Mouse (Mus musculus): ENCODE results near the gene Syngr1. TPM values are rescaled to one million over a fixed set of nuclear protein-coding genes. Genes with fewer than 3 reads are reported as not detected.

Gene Syngr1
- polyA plus RNA-seq, 1 experiment = 95.0 TPM

- TF ChIP-seq CTCF (IDR thresholded peaks at IDR 0.05; ENCODE audit: low read depth, low read length) (no peak), POLR2A (IDR thresholded peaks at IDR 0.05; ENCODE audit: borderline replicate concordance, low read depth, low read length) (peak; percentile 32; the same call in 1 of the 2 replicates)
- Histone ChIP-seq H3K27ac (ENCODE audit: insufficient read depth, low read depth, low read length) (peak overlapping the region; percentile 97), H3K4me3 (ENCODE audit: insufficient read depth, low read length) (peak overlapping the region; percentile 73), H3K4me1 (ENCODE audit: control insufficient read depth, insufficient read depth, low read length) (peaks cover 54% of the 10 kb centered on the region)
Measured at GRCm38 (mm10) chr15:80096946-80097881, 6.1 kb downstream of the Syngr1 start.

GRCm38 (mm10) chr15:80097999-80098461 is 6.9 kb downstream of the Syngr1 start:
- H3K27ac ChIP-seq (ENCODE audit: insufficient read depth, low read depth, low read length) = peak overlapping the region; percentile 97

DNA sequence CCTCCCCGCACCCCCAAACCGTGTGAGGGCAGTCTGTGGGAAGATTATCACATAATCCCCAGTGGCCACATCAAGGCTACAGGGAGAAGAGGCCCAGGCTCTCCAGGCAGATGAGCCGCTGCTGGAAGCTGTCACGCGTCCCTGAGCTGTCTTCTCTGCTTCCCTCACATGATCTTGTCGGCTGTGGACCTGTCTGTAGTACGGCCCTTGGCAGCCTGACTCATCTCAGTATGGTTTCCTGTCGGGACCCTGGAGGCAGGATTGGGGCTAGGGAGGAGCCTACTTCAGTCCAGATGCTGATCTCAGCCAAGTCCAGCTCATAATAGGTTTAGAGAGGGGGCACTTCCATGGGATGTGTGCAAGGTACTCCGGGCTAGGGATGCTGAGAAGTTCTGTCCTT is 7.7 kb downstream of the Syngr1 start:
- no peak for TF ChIP-seq CTCF (IDR thresholded peaks at IDR 0.05; ENCODE audit: low read depth, low read length)
- no peak; the same call in 1 of the 2 replicates for TF ChIP-seq POLR2A (IDR thresholded peaks at IDR 0.05; ENCODE audit: borderline replicate concordance, low read depth, low read length)
- Histone ChIP-seq H3K27ac (ENCODE audit: insufficient read depth, low read depth, low read length) (peak overlapping the region; percentile 97), H3K4me1 (ENCODE audit: control insufficient read depth, insufficient read depth, low read length) (peaks cover 62% of the 10 kb centered on the region), H3K4me3 (ENCODE audit: insufficient read depth, low read length) (peak overlapping the region; percentile 73)

More at GRCm38 (mm10) chr15:80097999-80098461, 6.9 kb downstream of the Syngr1 start:
- Histone ChIP-seq H3K4me1 (ENCODE audit: control insufficient read depth, insufficient read depth, low read length) (peaks cover 55% of the 10 kb centered on the region), H3K4me3 (ENCODE audit: insufficient read depth, low read length) (peak overlapping the region; percentile 73)
- TF ChIP-seq POLR2A (IDR thresholded peaks at IDR 0.05; ENCODE audit: borderline replicate concordance, low read depth, low read length) = no peak
- TF ChIP-seq CTCF (IDR thresholded peaks at IDR 0.05; ENCODE audit: low read depth, low read length) = no peak

GRCm38 (mm10) chr15:80099477-80099876 is 8.3 kb downstream of the Syngr1 start:
- TF ChIP-seq CTCF (IDR thresholded peaks at IDR 0.05; ENCODE audit: low read depth, low read length) = no peak
- TF ChIP-seq POLR2A (IDR thresholded peaks at IDR 0.05; ENCODE audit: borderline replicate concordance, low read depth, low read length) = no peak
- Histone ChIP-seq H3K27ac (ENCODE audit: insufficient read depth, low read depth, low read length) (peak overlapping the region; percentile 97), H3K4me1 (ENCODE audit: control insufficient read depth, insufficient read depth, low read length) (peaks cover 64% of the 10 kb centered on the region), H3K4me3 (ENCODE audit: insufficient read depth, low read length) (peak overlapping the region; percentile 42)

DNA sequence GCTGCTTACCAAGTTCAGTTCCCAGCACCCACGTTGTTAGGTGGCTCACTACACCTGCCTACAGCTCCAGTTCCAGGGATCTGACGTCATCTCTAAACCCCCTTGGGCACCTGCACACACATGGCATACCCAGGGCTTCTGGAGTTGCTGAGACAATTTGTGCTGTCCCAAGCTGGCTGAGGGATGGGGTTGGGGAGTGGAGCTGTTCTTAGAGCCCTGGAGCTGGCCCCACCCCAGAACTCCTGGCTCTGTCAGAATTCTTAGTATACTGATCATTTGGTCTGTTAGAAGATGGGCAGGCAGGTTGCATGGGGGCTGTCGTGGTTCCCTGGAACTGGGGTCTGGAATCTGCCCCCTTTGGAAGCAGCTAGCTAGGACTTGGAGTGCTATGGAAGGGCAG is 9.1 kb downstream of the Syngr1 start:
- H3K27ac ChIP-seq (ENCODE audit: insufficient read depth, low read depth, low read length) = peak overlapping the region; percentile 97
- H3K4me1 ChIP-seq (ENCODE audit: control insufficient read depth, insufficient read depth, low read length) = peaks cover 68% of the 10 kb centered on the region

GRCm38 (mm10) chr15:80100871-80101270 is 9.7 kb downstream of the Syngr1 start:
- Histone ChIP-seq H3K4me1 (ENCODE audit: control insufficient read depth, insufficient read depth, low read length) (peaks cover 65% of the 10 kb centered on the region), H3K27ac (ENCODE audit: insufficient read depth, low read depth, low read length) (peak overlapping the region; percentile 97), H3K4me3 (ENCODE audit: insufficient read depth, low read length) (no peak overlapping the region)
- TF ChIP-seq CTCF (IDR thresholded peaks at IDR 0.05; ENCODE audit: low read depth, low read length) (no peak), POLR2A (IDR thresholded peaks at IDR 0.05; ENCODE audit: borderline replicate concordance, low read depth, low read length) (no peak)

More for the DNA sequence above, 9.1 kb downstream of the Syngr1 start:
- no peak overlapping the region for H3K4me3 ChIP-seq (ENCODE audit: insufficient read depth, low read length)
- TF ChIP-seq POLR2A (IDR thresholded peaks at IDR 0.05; ENCODE audit: borderline replicate concordance, low read depth, low read length) (no peak), CTCF (IDR thresholded peaks at IDR 0.05; ENCODE audit: low read depth, low read length) (no peak)

- peaks cover 65% of the 10 kb centered on the region for H3K4me1 ChIP-seq (ENCODE audit: control insufficient read depth, insufficient read depth, low read length)
- no peak overlapping the region for H3K4me3 ChIP-seq (ENCODE audit: insufficient read depth, low read length)
- no peak for TF ChIP-seq CTCF (IDR thresholded peaks at IDR 0.05; ENCODE audit: low read depth, low read length)
- H3K27ac ChIP-seq (ENCODE audit: insufficient read depth, low read depth, low read length) = peak overlapping the region; percentile 97
Measured at GRCm38 (mm10) chr15:80101503-80101902, 10.4 kb downstream of the Syngr1 start.

GRCm38 (mm10) chr15:80102495-80102894 is 11.4 kb downstream of the Syngr1 start:
- Histone ChIP-seq H3K27ac (ENCODE audit: insufficient read depth, low read depth, low read length) (0 out of 2 replicates have a peak overlapping the region, but pooled peaks have one; percentile 41), H3K4me1 (ENCODE audit: control insufficient read depth, insufficient read depth, low read length) (peaks cover 70% of the 10 kb centered on the region)

GRCm38 (mm10) chr15:80105490-80106410 is 14.6 kb downstream of the Syngr1 start:
- peaks cover 57% of the 10 kb centered on the region for H3K4me1 ChIP-seq (ENCODE audit: control insufficient read depth, insufficient read depth, low read length)
- TF ChIP-seq CTCF (IDR thresholded peaks at IDR 0.05; ENCODE audit: low read depth, low read length) (peak; percentile 66), POLR2A (IDR thresholded peaks at IDR 0.05; ENCODE audit: borderline replicate concordance, low read depth, low read length) (no peak)
- peak overlapping the region; percentile 100 for H3K27ac ChIP-seq (ENCODE audit: insufficient read depth, low read depth, low read length)
- H3K4me3 ChIP-seq (ENCODE audit: insufficient read depth, low read length) = peak overlapping the region; percentile 45

More at GRCm38 (mm10) chr15:80102495-80102894, 11.4 kb downstream of the Syngr1 start:
- TF ChIP-seq POLR2A (IDR thresholded peaks at IDR 0.05; ENCODE audit: borderline replicate concordance, low read depth, low read length) = no peak
- TF ChIP-seq CTCF (IDR thresholded peaks at IDR 0.05; ENCODE audit: low read depth, low read length) = no peak
- H3K4me3 ChIP-seq (ENCODE audit: insufficient read depth, low read length) = no peak overlapping the region

Measured in bone marrow macrophage, adult 2 months (primary cell).